In the genomic region with DNA sequence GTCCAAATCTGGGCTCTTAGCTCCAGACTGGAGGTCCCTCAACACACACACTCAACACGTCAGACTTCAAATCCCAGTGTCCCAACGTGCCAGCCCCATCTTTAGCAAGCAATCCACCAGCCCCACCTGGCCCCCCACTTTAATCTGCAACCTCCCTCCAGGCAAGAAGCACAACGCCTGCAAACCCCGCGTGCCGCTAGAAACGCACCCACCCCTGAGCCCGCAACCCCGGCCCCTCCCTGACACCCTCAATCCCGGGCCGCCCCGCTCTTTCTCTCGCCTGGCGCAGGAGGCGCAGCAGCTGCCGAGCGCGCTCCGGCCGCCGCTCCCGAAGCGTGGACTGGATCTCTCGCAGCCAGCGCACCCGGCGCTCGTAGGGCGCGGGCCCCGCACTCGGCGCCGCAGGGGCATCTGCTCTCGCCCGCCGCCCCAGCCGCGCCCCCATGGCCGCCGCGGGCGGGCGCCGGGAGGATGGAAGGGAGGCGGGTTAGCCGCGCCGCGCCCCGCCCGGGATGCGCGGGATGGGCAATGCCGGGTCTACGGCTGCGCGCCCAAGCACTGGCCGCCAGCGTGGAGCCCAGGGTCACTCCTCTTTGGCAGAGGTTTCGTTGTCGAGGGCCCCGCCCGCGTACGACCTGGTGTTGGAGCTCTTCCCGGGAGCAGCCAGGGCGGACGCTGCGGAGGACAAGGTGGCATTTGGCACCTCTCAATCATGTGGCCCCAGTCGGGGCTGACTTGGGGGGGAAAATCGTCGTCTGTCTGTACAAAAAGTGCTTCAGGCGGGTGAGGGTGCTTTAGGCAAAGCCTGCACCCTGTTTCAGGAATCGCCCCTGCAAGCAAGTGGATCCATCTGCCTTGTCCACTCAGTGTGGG, we compare ENCODE assay signal across 8 mouse cellular contexts. TPM values are rescaled to one million over a fixed set of nuclear protein-coding genes. Genes with fewer than 3 reads are reported as not detected.
DNase-seq lines count a peak whose midpoint lies in the region; ATAC-seq lines count a peak whose summit lies in the region.

A gene (minus strand): TSS at position 655 of the 873 bp plus-strand sequence.

- H3K4me3 ChIP-seq in erythroblast, embryonic 14.5 days (replicated peaks), result peak within 1 kb of the TSS; percentile 7
- peak within 1 kb of the TSS; percentile 80 for H3K4me3 ChIP-seq in forebrain, embryonic 15.5 days
- peak within 1 kb of the TSS; percentile 72 for H3K4me3 ChIP-seq in hindbrain, embryonic 10.5 days

- H3K27me3 ChIP-seq in erythroblast, embryonic 14.5 days (ENCODE audit: control insufficient read depth), result peaks cover 58% of the 10 kb centered on the region
- no peaks in the 10 kb centered on the region for H3K27me3 ChIP-seq in forebrain, embryonic 15.5 days
- peaks cover 68% of the 10 kb centered on the region for H3K27me3 ChIP-seq in hindbrain, embryonic 10.5 days (ENCODE audit: insufficient read depth, poor library complexity, severe bottlenecking)

- peak; percentile 66 for DNase-seq in hindbrain, embryonic 10.5 days (ENCODE audit: low spot score)
- DNase-seq in layer of hippocampus, postnatal 10 days (ENCODE audit: low spot score in 2 of 2), result peak; percentile 55 to 64
- peak; percentile 28 for DNase-seq in lung, postnatal 25 days (ENCODE audit: low spot score)
- DNase-seq in right cerebral cortex, postnatal 14 days, result peak; percentile 54

- H3K27ac ChIP-seq in forebrain, embryonic 15.5 days (replicated peaks), result peak within 1 kb of the TSS; percentile 91
- H3K27ac ChIP-seq in hindbrain, embryonic 10.5 days, result peak within 1 kb of the TSS; percentile 88

- no peaks in the 10 kb centered on the region for H3K9me3 ChIP-seq in erythroblast, embryonic 14.5 days (ENCODE audit: control insufficient read depth, low read length)
- no peaks in the 10 kb centered on the region for H3K9me3 ChIP-seq in forebrain, embryonic 15.5 days
- H3K9me3 ChIP-seq in hindbrain, embryonic 10.5 days, result no peaks in the 10 kb centered on the region

- H3K4me1 ChIP-seq in erythroblast, embryonic 14.5 days (ENCODE audit: control insufficient read depth), result no peaks in the 10 kb centered on the region
- H3K4me1 ChIP-seq in forebrain, embryonic 15.5 days, result peaks cover 49% of the 10 kb centered on the region
- peaks cover 51% of the 10 kb centered on the region for H3K4me1 ChIP-seq in hindbrain, embryonic 10.5 days (replicated peaks)

- H3K4me2 ChIP-seq in forebrain, embryonic 15.5 days (replicated peaks), result peak within 1 kb of the TSS; percentile 97

- H3K36me3 ChIP-seq in erythroblast, embryonic 14.5 days (ENCODE audit: control insufficient read depth), result no peaks in the 10 kb centered on the region
- no peaks in the 10 kb centered on the region for H3K36me3 ChIP-seq in forebrain, embryonic 15.5 days
- no peaks in the 10 kb centered on the region for H3K36me3 ChIP-seq in hindbrain, embryonic 10.5 days

- under 1% methylated on average over 70 of the region's 75 CpGs for WGBS in forebrain, embryonic 15.5 days
- 1% methylated on average over 75 of the region's 75 CpGs for WGBS in hindbrain, embryonic 10.5 days

- H3K9ac ChIP-seq in forebrain, embryonic 15.5 days (replicated peaks), result peak within 1 kb of the TSS; percentile 94

- ATAC-seq in erythroblast, adult 5-6 weeks (replicated peaks; ENCODE audit: low FRiP score, poor library complexity, severe bottlenecking), result no peak
- ATAC-seq in cerebellum, adult (ENCODE audit: insufficient number of reproducible peaks, low FRiP score, low TSS enrichment), result peak; percentile 40
- peak; percentile 38 for ATAC-seq in forebrain, embryonic 15.5 days (replicated peaks)

RNA-seq across cellular contexts. Expression of the gene that starts here (rescaled TPM):
- not detected in 2 replicates for polyA plus RNA-seq in erythroblast, embryonic 14.5 days (2012)
- not detected in 2 replicates for total RNA-seq in erythroblast, adult 5-6 weeks (2015; ENCODE audit: low replicate concordance)
- not detected in 2 replicates for total RNA-seq in erythroblast, adult 5-6 weeks (2017; ENCODE audit: low replicate concordance)
- 16.4 TPM in 2 replicates for polyA plus RNA-seq in forebrain, embryonic 15.5 days (2015; fragmentation: Nextera tagmentation; extraction: Ambion mirVana)
- polyA plus RNA-seq in hindbrain, embryonic 10.5 days (2016; fragmentation: Nextera tagmentation; extraction: Ambion mirVana), result 2.8 and 6.6 TPM in 2 replicates
- total RNA-seq in layer of hippocampus, postnatal 10 days (2021), result 10 to 100 TPM; 24.0 to 24.7 TPM

Comparison
In these comparisons a context has a peak if more than half of its experiments do, and no peak if none do; other contexts are left out.
1. RNA of the gene that starts here (total RNA-seq): 24.0 to 24.7 TPM in layer of hippocampus, postnatal 10 days; not detected in erythroblast, adult 5-6 weeks; every median in the first group is over 10 times any median in the second.
2. H3K4me3 ChIP-seq: peak in every context shown above with its lines; median percentile 80 in forebrain, embryonic 15.5 days; 72 in hindbrain, embryonic 10.5 days; 7 in erythroblast, embryonic 14.5 days.
3. Peak in every context shown above with its lines, with median percentiles within 50 percentile points of each other: DNase-seq.